Mouse (Mus musculus) lung, embryonic 16.5 days (tissue): ENCODE data around the gene Olfr111. TPM values are rescaled to one million over a fixed set of nuclear protein-coding genes. Genes with fewer than 3 reads are reported as not detected.

Experiments used
- ATAC-seq: fragments of 200-750 bp; cut with Nextera tagmentation; 2 replicates; pipeline ENCODE4 v1.8.0; 2017; ENCODE audit warnings: low read depth, mild to moderate bottlenecking, moderate library complexity
- H3K27ac ChIP-seq: fragments of 300-500 bp; sonication (generic); 2 replicates; pipeline ENCODE4 v1.5.1; 2014; ENCODE audit warnings: mild to moderate bottlenecking, control low read depth, low read length
- H3K27me3 ChIP-seq: fragments of 300-500 bp; sonication (generic); 2 replicates; pipeline ENCODE4 v1.6.1; 2014; ENCODE audit warnings: low read depth, low read length, mixed read lengths; ENCODE audit not compliant: control insufficient read depth, insufficient read depth
- H3K36me3 ChIP-seq: fragments of 300-500 bp; sonication (generic); 2 replicates; pipeline ENCODE4 v1.6.1; 2014; ENCODE audit warnings: low read length; ENCODE audit not compliant: control insufficient read depth, insufficient read depth
- H3K4me1 ChIP-seq: fragments of 300-500 bp; sonication (generic); replicated peaks from 2 replicates; pipeline ENCODE4 v1.6.1; 2014; ENCODE audit warnings: low read length, mixed read lengths; ENCODE audit not compliant: control insufficient read depth, insufficient read depth
- H3K4me2 ChIP-seq: fragments of 300-500 bp; sonication (generic); 2 replicates; pipeline ENCODE4 v1.6.1; 2014; ENCODE audit warnings: low read depth, low read length, control low read depth
- H3K4me3 ChIP-seq: fragments of 300-500 bp; sonication (generic); 2 replicates; pipeline ENCODE4 v1.5.1; 2014; ENCODE audit warnings: mild to moderate bottlenecking, low read length, control low read depth
- H3K9ac ChIP-seq: fragments of 300-500 bp; sonication (generic); 2 replicates; pipeline ENCODE4 v1.6.1; 2014; ENCODE audit warnings: low read length, control low read depth
- H3K9me3 ChIP-seq: fragments of 300-500 bp; sonication (generic); 2 replicates; pipeline ENCODE4 v1.6.1; 2016; ENCODE audit warnings: low read length; ENCODE audit not compliant: control insufficient read depth
- WGBS: fragments of 180-500 bp; shearing (Covaris S2); extraction: QIAGEN DNeasy Blood & Tissue Kit; methylation state at CpG from one replicate; pipeline ENCODE4 v1.1.7; 2014; 5-methylcytosine and 5-hydroxymethylcytosine counted together
- polyA plus RNA-seq: library from polyadenylated mRNA; unstranded; fragments of >200 nt; fragmentation: Nextera tagmentation; extraction: Ambion mirVana; gene quantifications from 2 replicates; pipeline ENCODE4 v1.2.1, GENCODE M21; 2015

The Olfr111 gene
- polyA plus RNA-seq, 1 experiment from 2014 or later = not detected

- no peak overlapping the region for H3K9ac ChIP-seq
Measured at GRCm38 (mm10) chr17:37543800-37544435, 36.1 kb downstream of the Olfr111 start.

GRCm38 (mm10) chr17:37558913-37559615, 51.2 kb downstream of the Olfr111 start:
- H3K27ac ChIP-seq = no peak overlapping the region
- no peak overlapping the region for H3K9ac ChIP-seq
- no peak overlapping the region for H3K4me2 ChIP-seq
- no peaks in the 10 kb centered on the region for H3K27me3 ChIP-seq
- no peak for ATAC-seq
- no peaks in the 10 kb centered on the region for H3K9me3 ChIP-seq
- no peaks in the 10 kb centered on the region for H3K36me3 ChIP-seq
- no peak overlapping the region for H3K4me3 ChIP-seq
- WGBS = 38% methylated on average over 1 of the region's 1 CpGs
- H3K4me1 ChIP-seq = no peaks in the 10 kb centered on the region

More at GRCm38 (mm10) chr17:37543800-37544435, 36.1 kb downstream of the Olfr111 start:
- Histone ChIP-seq H3K27ac (no peak overlapping the region), H3K27me3 (no peaks in the 10 kb centered on the region), H3K4me3 (no peak overlapping the region), H3K36me3 (no peaks in the 10 kb centered on the region), H3K4me2 (no peak overlapping the region), H3K4me1 (no peaks in the 10 kb centered on the region), H3K9me3 (no peaks in the 10 kb centered on the region)
- WGBS = 67% methylated on average over 3 of the region's 3 CpGs
- ATAC-seq = no peak

- Histone ChIP-seq H3K4me3 (no peak within 1 kb of the TSS), H3K9me3 (no peaks in the 10 kb centered on the region), H3K4me1 (no peaks in the 10 kb centered on the region), H3K27me3 (no peaks in the 10 kb centered on the region), H3K27ac (no peak within 1 kb of the TSS), H3K9ac (no peak within 1 kb of the TSS), H3K4me2 (no peak within 1 kb of the TSS), H3K36me3 (no peaks in the 10 kb centered on the region)
- no peak for ATAC-seq
Measured at GRCm38 (mm10) chr17:37569351-37569750, 61.5 kb downstream of the Olfr111 start, which contains the start of gene Olfr112. TSS of gene Olfr112 (minus strand) at chr17:37569451.

GRCm38 (mm10) chr17:37577563-37577962, 69.7 kb downstream of the Olfr111 start, which contains the start of gene Olfr113:
TSS of gene Olfr113 (minus strand) at chr17:37577663.
- Histone ChIP-seq H3K27ac (no peak within 1 kb of the TSS), H3K9ac (no peak within 1 kb of the TSS), H3K36me3 (no peaks in the 10 kb centered on the region), H3K4me1 (no peaks in the 10 kb centered on the region), H3K4me3 (no peak within 1 kb of the TSS), H3K4me2 (no peak within 1 kb of the TSS), H3K9me3 (no peaks in the 10 kb centered on the region), H3K27me3 (no peaks in the 10 kb centered on the region)
- ATAC-seq = no peak

Other genes with a start within 250 kb of the Olfr111 start
- not detected in 2 replicates for gene Olfr98, start 244.3 kb upstream of the Olfr111 start, polyA plus RNA-seq
- gene H2-M3, start 237.8 kb upstream of the Olfr111 start, polyA plus RNA-seq = 2.3 and 3.1 TPM in 2 replicates
- gene Olfr99, start 224.6 kb upstream of the Olfr111 start, polyA plus RNA-seq = not detected in 2 replicates
- not detected in 2 replicates for gene Olfr101, start 203.7 kb upstream of the Olfr111 start, polyA plus RNA-seq
- gene Olfr102, start 191.0 kb upstream of the Olfr111 start, polyA plus RNA-seq = not detected in 2 replicates
- not detected in 2 replicates for gene Olfr103, start 168.3 kb upstream of the Olfr111 start, polyA plus RNA-seq
- not detected in 2 replicates for gene Olfr104-ps, start 148.4 kb upstream of the Olfr111 start, polyA plus RNA-seq
- not detected in 2 replicates for gene Olfr105-ps, start 129.0 kb upstream of the Olfr111 start, polyA plus RNA-seq
- gene Olfr106-ps, start 117.6 kb upstream of the Olfr111 start, polyA plus RNA-seq = not detected in 2 replicates
- gene Olfr107, start 108.8 kb upstream of the Olfr111 start, polyA plus RNA-seq = not detected in 2 replicates
- not detected in 2 replicates for gene Olfr108, start 62.5 kb upstream of the Olfr111 start, polyA plus RNA-seq
- gene Olfr109, start 49.1 kb upstream of the Olfr111 start, polyA plus RNA-seq = not detected in 2 replicates
- not detected in 2 replicates for gene H2-M2, start 24.5 kb upstream of the Olfr111 start, polyA plus RNA-seq
- not detected in 2 replicates for gene Olfr110, start 15.6 kb upstream of the Olfr111 start, polyA plus RNA-seq
- gene Olfr112, start 61.4 kb downstream of the Olfr111 start, polyA plus RNA-seq = not detected in 2 replicates
- gene Olfr113, start 69.6 kb downstream of the Olfr111 start, polyA plus RNA-seq = not detected in 2 replicates
- gene Olfr114, start 84.7 kb downstream of the Olfr111 start, polyA plus RNA-seq = not detected in 2 replicates
- gene Olfr115, start 119.1 kb downstream of the Olfr111 start, polyA plus RNA-seq = not detected in 2 replicates
- not detected in 2 replicates for gene Olfr116, start 119.2 kb downstream of the Olfr111 start, polyA plus RNA-seq
- gene Olfr117, start 155.8 kb downstream of the Olfr111 start, polyA plus RNA-seq = not detected in 2 replicates
- gene Olfr118, start 159.0 kb downstream of the Olfr111 start, polyA plus RNA-seq = not detected in 2 replicates
- gene Olfr119, start 188.5 kb downstream of the Olfr111 start, polyA plus RNA-seq = not detected in 2 replicates
- gene Olfr120, start 213.8 kb downstream of the Olfr111 start, polyA plus RNA-seq = not detected in 2 replicates
- gene Olfr121, start 240.8 kb downstream of the Olfr111 start, polyA plus RNA-seq = not detected in 2 replicates